Mouse (Mus musculus) stomach, embryonic 14.5 days (tissue): Measurements from ENCODE around the gene Srm. TPM values are rescaled to one million over a fixed set of nuclear protein-coding genes. Genes with fewer than 3 reads are reported as not detected.
A peak's percentile ranks its signal among the peaks of the same experiment; 100 is the strongest.

ENCODE experiments used
- ATAC-seq: fragments of 200-750 bp; cut with Nextera tagmentation; 2 replicates; pipeline ENCODE4 v1.8.0; 2017; ENCODE audit warnings: low read depth, moderate TSS enrichment; ENCODE audit not compliant: insufficient number of reproducible peaks, insufficient read depth, low FRiP score
- H3K27ac ChIP-seq: fragments of 300-500 bp; sonication (generic); 2 replicates; pipeline ENCODE4 v1.5.1; 2014; ENCODE audit warnings: mild to moderate bottlenecking, low read length, moderate library complexity, mixed read lengths
- H3K27me3 ChIP-seq: fragments of 300-500 bp; sonication (generic); 2 replicates; pipeline ENCODE4 v1.6.1; 2014; ENCODE audit warnings: low read length, control low read depth, mixed read lengths; ENCODE audit not compliant: control insufficient read depth, insufficient read depth
- H3K36me3 ChIP-seq: fragments of 300-500 bp; sonication (generic); 2 replicates; pipeline ENCODE4 v1.6.1; 2014; ENCODE audit warnings: mild to moderate bottlenecking, control low read depth, low read length, moderate library complexity, mixed read lengths; ENCODE audit not compliant: control insufficient read depth, insufficient read depth
- H3K4me1 ChIP-seq: fragments of 300-500 bp; sonication (generic); 2 replicates; pipeline ENCODE4 v1.6.1; 2014; ENCODE audit warnings: low read length, control low read depth, mixed read lengths; ENCODE audit not compliant: control insufficient read depth, insufficient read depth
- H3K4me2 ChIP-seq: fragments of 300-500 bp; sonication (generic); replicated peaks from 2 replicates; pipeline ENCODE4 v1.6.1; 2014; ENCODE audit warnings: low read depth, low read length, control low read depth
- H3K4me3 ChIP-seq: fragments of 300-500 bp; sonication (generic); 2 replicates; pipeline ENCODE4 v1.5.1; 2014; ENCODE audit warnings: low read depth, low read length, control low read depth
- H3K9ac ChIP-seq: fragments of 300-500 bp; sonication (generic); replicated peaks from 2 replicates; pipeline ENCODE4 v1.6.1; 2014; ENCODE audit warnings: low read depth, mild to moderate bottlenecking, control low read depth, low read length, moderate library complexity, mixed read lengths
- H3K9me3 ChIP-seq: fragments of 300-500 bp; sonication (generic); 2 replicates; pipeline ENCODE4 v1.6.1; 2016; ENCODE audit warnings: low read depth, low read length, control low read depth; ENCODE audit not compliant: control insufficient read depth
- WGBS: fragments of 180-500 bp; shearing (Covaris S2); extraction: QIAGEN DNeasy Blood & Tissue Kit; methylation state at CpG from one replicate; pipeline ENCODE4 v1.1.7; 2014; 5-methylcytosine and 5-hydroxymethylcytosine counted together
- polyA plus RNA-seq: library from polyadenylated mRNA; unstranded; fragments of >200 nt; fragmentation: Nextera tagmentation; extraction: Ambion mirVana; gene quantifications from 2 replicates; pipeline ENCODE4 v1.2.1, GENCODE M21; 2014

Srm gene
- polyA plus RNA-seq, 1 experiment from 2014 or later = 197 TPM

DNA sequence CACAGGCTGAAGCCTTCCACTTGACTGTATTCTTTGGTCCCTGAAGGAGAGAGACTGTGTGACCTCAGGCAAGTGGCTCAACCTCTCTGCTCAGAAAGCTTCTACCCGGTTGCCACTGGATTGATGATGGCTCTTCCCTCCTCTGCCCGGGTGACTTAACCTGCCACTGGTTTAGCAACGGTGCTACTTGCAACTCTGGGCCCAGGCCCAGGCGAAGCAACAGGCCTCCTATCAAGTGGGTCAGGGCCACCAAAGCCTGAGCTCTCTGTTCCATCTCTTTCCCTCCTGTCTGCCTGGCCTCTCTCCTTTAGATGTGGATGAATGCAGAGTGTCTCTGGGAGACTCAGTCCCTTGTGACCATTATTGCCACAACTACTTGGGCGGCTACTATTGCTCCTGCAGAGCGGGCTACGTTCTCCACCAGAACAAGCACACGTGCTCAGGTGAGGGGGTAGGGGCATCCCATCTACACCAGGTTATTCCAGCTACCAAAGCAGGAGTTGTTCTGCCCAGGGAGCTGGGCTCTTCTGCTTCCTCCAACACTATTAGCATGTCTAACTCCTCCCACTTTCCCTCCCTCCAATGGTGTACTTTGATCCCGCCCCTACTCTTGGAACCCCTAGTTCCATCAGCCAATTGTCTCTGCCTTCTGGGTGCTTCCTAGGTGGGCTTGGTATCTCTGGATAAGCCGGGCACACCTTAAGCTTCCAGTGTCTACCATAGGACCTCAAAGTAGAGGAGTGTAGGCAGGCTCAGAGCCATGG lies 12.3 kb downstream of the Srm start:
- Histone ChIP-seq H3K27me3 (no peaks in the 10 kb centered on the region), H3K9ac (no peak overlapping the region), H3K27ac (no peak overlapping the region), H3K9me3 (no peaks in the 10 kb centered on the region), H3K36me3 (no peaks in the 10 kb centered on the region; the same call in 1 of the 2 replicates), H3K4me3 (no peak overlapping the region), H3K4me2 (no peak overlapping the region), H3K4me1 (no peaks in the 10 kb centered on the region)
- ATAC-seq = no peak
- WGBS = 66% methylated on average over 10 of the region's 10 CpGs

DNA sequence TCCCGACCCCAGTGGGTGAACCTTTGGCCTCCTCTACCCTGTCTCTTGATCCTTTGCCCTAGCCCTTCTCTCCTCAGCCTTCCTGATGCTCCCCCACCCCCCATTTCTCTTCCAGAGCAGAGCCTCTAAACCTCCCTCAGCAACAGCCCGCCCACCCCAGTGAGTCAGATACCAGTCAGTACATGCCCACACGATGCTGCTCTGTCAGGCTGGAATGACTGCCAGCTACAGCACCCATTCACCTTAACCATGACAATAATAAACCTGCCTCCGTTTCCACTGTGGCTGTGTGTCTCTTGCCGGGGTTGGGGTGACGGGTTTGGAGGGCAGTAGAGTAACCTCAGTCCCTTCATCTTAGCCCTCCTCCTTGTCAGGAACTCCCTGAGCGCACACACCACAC lies 12.8 kb downstream of the Srm start:
- WGBS = 66% methylated on average over 7 of the region's 7 CpGs
- H3K27ac ChIP-seq = 0 out of 2 replicates have a peak overlapping the region, but pooled peaks have one; percentile 21
- H3K4me3 ChIP-seq = no peak overlapping the region
- H3K4me1 ChIP-seq = no peaks in the 10 kb centered on the region
- H3K9ac ChIP-seq = no peak overlapping the region
- H3K27me3 ChIP-seq = no peaks in the 10 kb centered on the region
- no peaks in the 10 kb centered on the region for H3K9me3 ChIP-seq
- H3K36me3 ChIP-seq = no peaks in the 10 kb centered on the region
- no peak for ATAC-seq
- no peak overlapping the region for H3K4me2 ChIP-seq

DNA sequence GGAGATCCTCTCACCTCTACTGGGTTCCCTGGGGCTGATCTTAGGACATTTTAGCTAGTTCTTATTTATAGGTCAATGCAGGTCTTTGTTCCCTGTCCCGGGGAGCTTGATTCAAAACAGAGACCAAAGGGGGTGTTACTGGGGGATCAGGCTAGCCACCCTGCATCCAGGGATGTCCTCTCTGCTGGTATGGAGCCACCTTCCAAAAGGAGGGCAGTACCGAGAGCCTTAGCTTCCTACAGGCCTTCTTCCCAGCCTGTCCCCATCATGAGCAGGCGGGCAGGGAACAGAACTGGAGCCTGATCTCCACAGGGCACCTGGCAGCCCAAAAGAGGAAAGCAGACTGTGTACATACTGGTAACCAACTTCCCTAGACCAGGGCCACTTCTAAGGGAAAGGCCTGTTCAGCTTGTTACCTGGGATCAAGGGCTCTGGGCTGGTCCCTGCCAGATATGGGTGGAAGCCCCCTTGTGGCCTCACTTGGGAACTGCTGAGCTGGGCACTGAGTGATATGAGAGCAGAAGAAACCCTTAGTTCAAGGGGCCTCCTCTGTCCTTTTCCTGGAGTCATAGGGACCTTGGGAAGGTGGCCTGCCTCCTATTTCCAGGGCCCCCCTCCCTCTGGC lies 13.3 kb downstream of the Srm start:
- peak; percentile 47; the same call in 1 of the 2 replicates for ATAC-seq
- Histone ChIP-seq H3K4me3 (no peak overlapping the region), H3K4me1 (no peaks in the 10 kb centered on the region), H3K9me3 (no peaks in the 10 kb centered on the region), H3K36me3 (no peaks in the 10 kb centered on the region), H3K27me3 (no peaks in the 10 kb centered on the region), H3K27ac (0 out of 2 replicates have a peak overlapping the region, but pooled peaks have one; percentile 21), H3K9ac (no peak overlapping the region), H3K4me2 (no peak overlapping the region)
- WGBS = 86% methylated on average over 3 of the region's 3 CpGs

DNA sequence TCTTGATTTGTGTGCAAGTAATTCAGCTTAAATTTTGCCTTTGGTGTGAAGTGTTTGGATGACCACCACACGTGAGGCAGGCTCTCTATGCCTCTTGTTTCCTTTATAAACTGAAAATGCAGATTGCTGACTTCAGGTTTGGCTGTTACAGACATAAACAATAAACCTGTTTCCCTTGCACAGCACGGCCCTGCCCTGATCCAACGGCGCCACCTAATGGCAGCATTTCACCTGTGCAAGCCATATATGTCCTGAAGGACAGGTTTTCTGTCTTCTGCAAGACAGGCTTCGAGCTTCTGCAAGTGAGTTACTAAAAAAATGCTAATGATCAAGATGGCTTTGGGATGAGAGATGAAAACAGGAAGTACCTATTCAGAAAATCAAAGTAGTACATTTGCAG lies 16.5 kb downstream of the Srm start:
- WGBS = 26% methylated on average over 5 of the region's 5 CpGs
- no peaks in the 10 kb centered on the region for H3K27me3 ChIP-seq
- ATAC-seq = no peak
- no peak overlapping the region for H3K27ac ChIP-seq
- H3K4me1 ChIP-seq = no peaks in the 10 kb centered on the region
- no peak overlapping the region for H3K9ac ChIP-seq
- no peaks in the 10 kb centered on the region; the same call in 1 of the 2 replicates for H3K36me3 ChIP-seq
- H3K9me3 ChIP-seq = no peaks in the 10 kb centered on the region
- no peak overlapping the region for H3K4me2 ChIP-seq
- no peak overlapping the region for H3K4me3 ChIP-seq

DNA sequence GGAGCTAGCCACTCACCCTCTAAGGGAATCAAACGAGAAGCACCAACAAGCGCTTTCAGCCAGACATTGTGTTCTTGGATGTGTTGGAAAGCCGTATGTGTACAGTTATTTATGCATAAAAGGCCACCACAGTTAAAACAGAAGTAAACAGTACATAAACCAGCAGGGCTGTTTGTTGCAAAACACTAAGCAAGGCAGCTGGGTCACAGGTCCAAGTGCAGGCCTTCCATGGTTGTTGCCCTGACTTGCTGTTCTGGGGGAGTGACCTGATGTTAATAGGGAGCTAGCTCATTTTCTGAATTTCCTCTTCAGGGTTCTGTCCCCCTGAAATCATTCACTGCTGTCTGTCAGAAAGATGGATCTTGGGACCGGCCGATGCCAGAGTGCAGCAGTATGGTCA lies 18.5 kb downstream of the Srm start:
- no peak overlapping the region for H3K27ac ChIP-seq
- peaks cover 14% of the 10 kb centered on the region for H3K36me3 ChIP-seq
- H3K4me1 ChIP-seq = no peaks in the 10 kb centered on the region
- no peak overlapping the region for H3K4me2 ChIP-seq
- H3K9ac ChIP-seq = no peak overlapping the region
- H3K9me3 ChIP-seq = no peaks in the 10 kb centered on the region
- WGBS = 79% methylated on average over 5 of the region's 5 CpGs
- H3K4me3 ChIP-seq = no peak overlapping the region
- no peak for ATAC-seq
- H3K27me3 ChIP-seq = no peaks in the 10 kb centered on the region

DNA sequence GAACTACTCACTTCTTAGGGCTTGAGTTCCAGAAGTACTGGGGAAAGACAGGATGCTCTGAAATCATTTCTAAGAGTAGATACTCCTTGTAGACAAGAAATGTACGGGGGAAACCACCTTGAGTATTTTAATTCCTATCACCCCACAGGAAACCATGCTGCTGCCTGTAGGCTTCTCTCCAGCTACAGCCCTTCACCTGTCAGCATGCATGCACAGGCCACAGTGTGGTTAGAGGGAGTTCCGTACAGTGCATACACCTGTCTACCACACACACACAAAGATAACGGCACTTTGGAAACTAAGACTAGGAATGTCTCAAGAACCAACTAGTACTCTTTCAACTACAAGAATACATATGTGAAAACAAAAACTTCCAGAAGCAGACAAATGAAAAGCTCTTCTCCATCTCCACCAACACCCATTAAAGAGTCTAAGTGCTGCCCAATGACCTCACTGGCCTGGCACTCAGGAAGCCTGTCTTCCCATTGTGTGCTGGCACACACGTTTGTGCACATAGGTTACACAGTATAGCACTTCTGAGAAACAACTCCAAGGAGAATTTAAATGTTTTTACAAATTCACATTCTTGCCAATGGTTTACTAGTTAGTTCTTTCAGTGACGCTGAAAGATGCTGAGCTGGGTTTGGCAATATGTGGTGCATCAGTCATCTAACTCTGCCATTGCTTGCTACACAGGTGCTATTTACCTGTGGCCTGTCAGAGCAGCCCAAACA lies 19.5 kb downstream of the Srm start:
- Histone ChIP-seq H3K4me1 (no peaks in the 10 kb centered on the region), H3K4me2 (no peak overlapping the region), H3K36me3 (peaks cover 24% of the 10 kb centered on the region), H3K9me3 (no peaks in the 10 kb centered on the region), H3K9ac (no peak overlapping the region), H3K27me3 (no peaks in the 10 kb centered on the region), H3K4me3 (no peak overlapping the region), H3K27ac (no peak overlapping the region)
- 70% methylated on average over 5 of the region's 5 CpGs for WGBS
- ATAC-seq = no peak

DNA sequence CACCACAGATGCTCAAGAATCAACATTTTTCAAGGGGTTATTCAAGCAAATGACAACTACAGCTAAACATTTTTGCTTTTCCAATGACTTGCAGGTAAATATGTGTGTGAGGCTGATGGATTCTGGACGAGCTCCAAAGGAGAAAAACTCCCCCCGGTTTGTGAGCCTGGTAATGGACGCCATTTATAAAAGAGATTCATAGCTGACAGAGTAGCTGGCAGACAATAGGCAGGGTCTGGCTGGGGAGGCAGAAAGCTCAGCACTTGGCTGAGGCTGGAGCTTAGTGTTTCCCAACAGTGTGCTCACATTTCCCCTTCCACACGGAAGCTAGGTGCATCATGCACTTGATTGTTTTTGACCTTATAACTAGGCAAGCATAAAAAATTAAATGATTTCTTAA lies 21.3 kb downstream of the Srm start:
- peaks cover 41% of the 10 kb centered on the region for H3K36me3 ChIP-seq

DNA sequence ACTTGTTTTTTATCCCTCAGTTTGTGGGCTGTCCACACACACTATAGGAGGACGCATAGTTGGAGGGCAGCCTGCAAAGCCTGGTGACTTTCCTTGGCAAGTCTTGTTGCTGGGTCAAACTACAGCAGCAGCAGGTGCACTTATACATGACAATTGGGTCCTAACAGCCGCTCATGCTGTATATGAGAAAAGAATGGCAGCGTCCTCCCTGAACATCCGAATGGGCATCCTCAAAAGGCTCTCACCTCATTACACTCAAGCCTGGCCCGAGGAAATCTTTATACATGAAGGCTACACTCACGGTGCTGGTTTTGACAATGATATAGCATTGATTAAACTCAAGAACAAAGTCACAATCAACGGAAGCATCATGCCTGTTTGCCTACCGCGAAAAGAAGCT lies 22.4 kb downstream of the Srm start:
- no peaks in the 10 kb centered on the region for H3K9me3 ChIP-seq
- no peak overlapping the region for H3K4me2 ChIP-seq
- peaks cover 49% of the 10 kb centered on the region for H3K36me3 ChIP-seq
- no peaks in the 10 kb centered on the region for H3K27me3 ChIP-seq
- H3K27ac ChIP-seq = no peak overlapping the region
- no peak overlapping the region for H3K9ac ChIP-seq
- WGBS = 80% methylated on average over 9 of the region's 9 CpGs
- ATAC-seq = no peak
- H3K4me3 ChIP-seq = no peak overlapping the region
- no peaks in the 10 kb centered on the region for H3K4me1 ChIP-seq

More for the DNA sequence above, 21.3 kb downstream of the Srm start:
- Histone ChIP-seq H3K9ac (no peak overlapping the region), H3K27ac (no peak overlapping the region), H3K9me3 (no peaks in the 10 kb centered on the region), H3K27me3 (no peaks in the 10 kb centered on the region), H3K4me2 (no peak overlapping the region), H3K4me3 (no peak overlapping the region), H3K4me1 (no peaks in the 10 kb centered on the region)
- 32% methylated on average over 4 of the region's 4 CpGs for WGBS
- no peak for ATAC-seq
